Mouse (Mus musculus) kidney, embryonic 16.5 days (tissue): Measurements from ENCODE around the gene Ftsj1. TPM values are rescaled to one million over a fixed set of nuclear protein-coding genes. Genes with fewer than 3 reads are reported as not detected.

Experiments
- polyA plus RNA-seq: library from polyadenylated mRNA; unstranded; fragments of >200 nt; fragmentation: Nextera tagmentation; extraction: Ambion mirVana; gene quantifications from 2 replicates; pipeline ENCODE4 v1.2.1, GENCODE M21; 2015

Ftsj1 gene
- polyA plus RNA-seq, 1 experiment from 2014 or later = 41.5 TPM

Other genes with a start within 250 kb of the Ftsj1 start
- gene Glod5, start 233.9 kb downstream of the Ftsj1 start, polyA plus RNA-seq = 0.34 and 0.64 TPM in 2 replicates
- gene Suv39h1, start 177.6 kb downstream of the Ftsj1 start, polyA plus RNA-seq = 66.5 and 70.7 TPM in 2 replicates
- 0.11 and 0.18 TPM in 2 replicates for gene Was, start 161.9 kb downstream of the Ftsj1 start, polyA plus RNA-seq
- gene Wdr13, start 119.5 kb downstream of the Ftsj1 start, polyA plus RNA-seq = 29.0 and 29.6 TPM in 2 replicates
- gene Rbm3, start 106.5 kb downstream of the Ftsj1 start, polyA plus RNA-seq = 433 and 441 TPM in 2 replicates
- 12.6 and 14.9 TPM in 2 replicates for gene Tbc1d25, start 76.2 kb downstream of the Ftsj1 start, polyA plus RNA-seq
- gene Ebp, start 58.9 kb downstream of the Ftsj1 start, polyA plus RNA-seq = 43.6 and 44.8 TPM in 2 replicates
- 8.4 and 9.7 TPM in 2 replicates for gene Porcn, start 45.9 kb downstream of the Ftsj1 start, polyA plus RNA-seq
- 1.8 and 4.1 TPM in 2 replicates for gene Slc38a5, start 18.7 kb upstream of the Ftsj1 start, polyA plus RNA-seq
- not detected in 2 replicates for gene Ssxb10, start 75.0 kb upstream of the Ftsj1 start, polyA plus RNA-seq
- gene Ssxb9, start 114.6 kb upstream of the Ftsj1 start, polyA plus RNA-seq = not detected in 2 replicates
- gene Ssxb1, start 160.9 kb upstream of the Ftsj1 start, polyA plus RNA-seq = not detected in 2 replicates
- gene Ssxb2, start 209.3 kb upstream of the Ftsj1 start, polyA plus RNA-seq = not detected in 2 replicates